Mouse (Mus musculus) liver, embryonic 14.5 days (tissue): Measurements from ENCODE around the gene Thap7. TPM values are rescaled to one million over a fixed set of nuclear protein-coding genes. Genes with fewer than 3 reads are reported as not detected.

Experiments
- ATAC-seq: fragments of 200-750 bp; cut with Nextera tagmentation; 2 replicates; pipeline ENCODE4 v1.8.0; 2017; ENCODE audit warnings: moderate number of reproducible peaks, mild to moderate bottlenecking, moderate library complexity; ENCODE audit not compliant: insufficient read depth
- DNase-seq, 3 experiments: peaks; one replicate each; pipeline ENCODE4 v3.0.0-alpha.2; 2012 to 2013; ENCODE audit warnings: low read depth in 3 of 3, low spot score in 3 of 3
- H3K27ac ChIP-seq: fragments of 300-500 bp; sonication (generic); 2 replicates; pipeline ENCODE4 v1.5.1; 2014; ENCODE audit warnings: moderate library complexity, mild to moderate bottlenecking, control low read depth, inconsistent platforms
- H3K27me3 ChIP-seq: fragments of 300-500 bp; sonication (generic); 2 replicates; pipeline ENCODE4 v1.6.1; 2014; ENCODE audit warnings: mild to moderate bottlenecking, low read length, moderate library complexity; ENCODE audit not compliant: control insufficient read depth, insufficient read depth
- H3K36me3 ChIP-seq: fragments of 300-500 bp; sonication (generic); replicated peaks from 2 replicates; pipeline ENCODE4 v1.6.1; 2014; ENCODE audit warnings: low read depth; ENCODE audit not compliant: control insufficient read depth, insufficient read depth
- H3K4me1 ChIP-seq, 2 experiments: fragments of 200-500 bp in 1 of 2; fragments of 300-500 bp in 1 of 2; sonication (generic) in 1 of 2; replicated peaks; 2 replicates each; pipeline ENCODE4 v1.6.1; 2012 to 2014; ENCODE audit warnings: antibody characterized with exemption in 1 of 2, inconsistent platforms in 1 of 2, low read length in 1 of 2; ENCODE audit not compliant: control insufficient read depth in 2 of 2, insufficient read depth in 2 of 2
- H3K4me2 ChIP-seq: fragments of 300-500 bp; sonication (generic); 2 replicates; pipeline ENCODE4 v1.6.1; 2014; ENCODE audit warnings: low read depth, mild to moderate bottlenecking, control low read depth, moderate library complexity
- H3K4me3 ChIP-seq, 2 experiments: fragments of 200-500 bp in 1 of 2; fragments of 300-500 bp in 1 of 2; sonication (generic) in 1 of 2; 2 replicates each; pipeline ENCODE4 v1.5.1; 2012 to 2014; ENCODE audit warnings: low read depth in 2 of 2, low read length in 2 of 2, mild to moderate bottlenecking in 2 of 2, control low read depth in 1 of 2, inconsistent platforms in 1 of 2, moderate library complexity in 1 of 2; ENCODE audit not compliant: insufficient read depth in 1 of 2
- H3K9ac ChIP-seq: fragments of 300-500 bp; sonication (generic); replicated peaks from 2 replicates; pipeline ENCODE4 v1.6.1; 2014; ENCODE audit warnings: mild to moderate bottlenecking, control low read depth, moderate library complexity
- H3K9me3 ChIP-seq: fragments of 300-500 bp; sonication (generic); 2 replicates; pipeline ENCODE4 v1.6.1; 2016; ENCODE audit warnings: low read length, mixed read lengths; ENCODE audit not compliant: control insufficient read depth
- CTCF ChIP-seq: IDR thresholded peaks from 2 replicates; pipeline ENCODE4 v1.5.1; 2016; ENCODE audit warnings: antibody characterized with exemption, low read depth, control low read depth
- EP300 ChIP-seq: IDR thresholded peaks from 2 replicates; pipeline ENCODE4 v1.6.1; 2016; ENCODE audit warnings: antibody characterized with exemption, low read depth
- WGBS: fragments of 180-500 bp; shearing (Covaris S2); extraction: QIAGEN DNeasy Blood & Tissue Kit; methylation state at CpG from one replicate; pipeline ENCODE4 v1.1.7; 2014; ENCODE audit not compliant: insufficient replicate concordance; 5-methylcytosine and 5-hydroxymethylcytosine counted together
- polyA plus RNA-seq, 2 experiments: library from polyadenylated mRNA; depleted of rRNA in 1 of 2; stranded (reverse) in 1 of 2; unstranded in 1 of 2; fragments of >200 nt; fragmentation: Nextera tagmentation in 1 of 2; extraction: Ambion mirVana in 1 of 2; gene quantifications; 2 replicates each; pipeline versions ENCODE4 v1.2.1 to v1.2.3; 2012 to 2014

Thap7 gene
- polyA plus RNA-seq, 2 experiments, result 19.7 to 20.4 TPM

DNA sequence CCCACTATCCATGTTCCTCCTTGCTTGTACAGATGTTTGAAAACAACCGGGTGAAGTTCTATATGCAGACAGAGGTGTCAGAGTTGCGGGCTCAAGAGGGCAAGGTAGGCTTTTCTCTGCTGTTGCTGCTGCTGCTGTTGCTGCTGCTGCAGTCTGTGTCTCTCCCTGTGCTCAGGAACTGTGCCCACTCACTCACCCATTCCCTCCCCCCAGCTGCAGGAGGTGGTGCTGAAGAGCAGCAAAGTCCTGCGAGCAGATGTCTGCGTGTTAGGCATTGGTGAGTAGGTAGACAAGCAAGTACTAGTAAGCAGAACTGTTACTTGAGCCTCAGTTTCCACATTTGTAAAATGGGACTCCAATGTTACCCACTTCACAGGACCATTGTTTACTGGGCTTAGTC lies 28.3 kb downstream of the Thap7 start:
- no peak overlapping the region for H3K27ac ChIP-seq
- no peak for ATAC-seq
- 67% methylated on average over 4 of the region's 4 CpGs for WGBS
- H3K4me3 ChIP-seq, result no peak overlapping the region
- TF ChIP-seq EP300 (no peak), CTCF (no peak)
- no peak overlapping the region for H3K4me2 ChIP-seq
- no peaks in the 10 kb centered on the region for H3K4me1 ChIP-seq
- no peaks in the 10 kb centered on the region for H3K36me3 ChIP-seq
- no peak for DNase-seq
- H3K9ac ChIP-seq, result no peak overlapping the region
- no peaks in the 10 kb centered on the region for H3K27me3 ChIP-seq
- no peaks in the 10 kb centered on the region for H3K9me3 ChIP-seq

- 53% methylated on average over 10 of the region's 10 CpGs for WGBS
- no peak overlapping the region for H3K4me2 ChIP-seq
- no peak overlapping the region for H3K27ac ChIP-seq
- no peak overlapping the region for H3K4me3 ChIP-seq
- no peaks in the 10 kb centered on the region for H3K9me3 ChIP-seq
- ATAC-seq, result no peak
- no peaks in the 10 kb centered on the region for H3K27me3 ChIP-seq
- no peak overlapping the region for H3K9ac ChIP-seq
- TF ChIP-seq CTCF (no peak), EP300 (no peak)
- DNase-seq, result no peak
- H3K36me3 ChIP-seq, result no peaks in the 10 kb centered on the region
- peaks cover 0 to 2% of the 10 kb centered on the region in 2 experiments; a peak in 1 of 4 replicates for H3K4me1 ChIP-seq
Observed at GRCm38 (mm10) chr16:17499249-17499883, 31.6 kb downstream of the Thap7 start.

DNA sequence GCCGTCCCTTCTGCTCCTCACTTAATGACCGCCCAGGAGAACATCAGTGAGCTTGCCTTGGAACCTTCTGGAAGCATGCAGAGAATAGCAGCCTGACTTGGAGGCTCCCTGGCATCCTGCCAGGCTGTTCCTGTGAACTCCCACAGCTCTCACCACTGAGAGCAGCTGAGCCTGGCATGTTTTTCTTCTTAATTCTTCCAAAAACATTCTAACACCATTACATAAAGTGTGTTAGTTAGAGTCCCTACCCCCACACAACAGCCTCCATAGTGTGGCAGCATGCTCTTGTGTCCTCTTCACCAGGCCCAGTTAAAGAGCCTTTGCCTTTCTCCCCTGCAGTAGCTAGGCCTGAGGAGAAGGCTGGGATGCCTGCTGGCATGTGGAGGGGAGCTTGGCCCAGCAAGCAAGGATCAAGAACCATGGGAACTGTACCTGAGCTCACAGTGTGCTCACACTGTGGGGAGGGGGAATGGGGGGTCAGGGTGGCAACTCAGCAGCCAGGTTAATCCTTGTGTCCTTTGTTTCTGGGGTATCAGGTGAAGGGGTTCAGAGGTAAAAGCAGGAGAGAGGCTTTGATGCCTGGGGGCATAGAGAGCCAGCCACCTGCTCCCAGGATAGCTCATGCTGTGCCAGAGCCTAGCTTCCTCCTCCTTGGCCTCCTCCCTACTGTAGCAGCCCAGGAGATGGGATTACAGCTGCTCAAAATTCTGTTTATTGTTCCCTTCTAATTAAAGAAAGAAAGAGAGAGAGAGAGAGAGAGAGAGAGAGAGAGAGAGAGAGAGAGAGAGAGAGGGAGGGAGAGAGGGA lies 34.2 kb downstream of the Thap7 start:
- ATAC-seq (no peak), DNase-seq (no peak)
- peaks cover 0 to 2% of the 10 kb centered on the region in 2 experiments; a peak in 1 of 4 replicates for H3K4me1 ChIP-seq
- no peaks in the 10 kb centered on the region for H3K36me3 ChIP-seq
- no peaks in the 10 kb centered on the region for H3K27me3 ChIP-seq
- 64% methylated on average over 2 of the region's 2 CpGs for WGBS
- H3K9me3 ChIP-seq, result no peaks in the 10 kb centered on the region
- H3K4me3 ChIP-seq, result no peak overlapping the region
- no peak overlapping the region for H3K9ac ChIP-seq
- no peak overlapping the region for H3K4me2 ChIP-seq
- TF ChIP-seq CTCF (no peak), EP300 (no peak)
- H3K27ac ChIP-seq, result no peak overlapping the region

- 37% methylated on average over 5 of the region's 5 CpGs for whole genome bisulfite sequencing
- Histone ChIP-seq H3K9me3 (no peaks in the 10 kb centered on the region), H3K4me1 (0 out of 4 replicates have a peak, but pooled peaks cover 0 to 2% of the 10 kb centered on the region in 2 experiments), H3K4me2 (no peak overlapping the region), H3K4me3 (no peak overlapping the region), H3K27me3 (peaks cover 7% of the 10 kb centered on the region; the same call in 1 of the 2 replicates), H3K9ac (no peak overlapping the region), H3K36me3 (no peaks in the 10 kb centered on the region), H3K27ac (no peak overlapping the region)
- DNase-seq (no peak), ATAC-seq (no peak)
- TF ChIP-seq EP300, result no peak
- TF ChIP-seq CTCF, result no peak
Observed at GRCm38 (mm10) chr16:17491896-17492561, 38.9 kb downstream of the Thap7 start.

GRCm38 (mm10) chr16:17491154-17491553 lies 39.8 kb downstream of the Thap7 start:
- TF ChIP-seq EP300 (no peak), CTCF (no peak)
- 70% methylated on average over 5 of the region's 5 CpGs for WGBS
- H3K9me3 ChIP-seq, result no peaks in the 10 kb centered on the region
- peaks cover 7% of the 10 kb centered on the region; the same call in 1 of the 2 replicates for H3K27me3 ChIP-seq
- H3K27ac ChIP-seq, result no peak overlapping the region
- H3K4me2 ChIP-seq, result no peak overlapping the region
- H3K4me1 ChIP-seq, result 0 out of 4 replicates have a peak, but pooled peaks cover 0 to 2% of the 10 kb centered on the region in 2 experiments
- ATAC-seq, result no peak
- no peaks in the 10 kb centered on the region; the same call in 1 of the 2 replicates for H3K36me3 ChIP-seq
- no peak for DNase-seq
- no peak overlapping the region for H3K4me3 ChIP-seq
- no peak overlapping the region for H3K9ac ChIP-seq
